Mouse (Mus musculus) CH12.LX (cell line): ENCODE measurements at regions not wholly inside any gene's neighbourhood (a gene's known extent, or its start where the extent isn't known, plus 50 kb on each side); places are given as distances from the start of the nearest gene placed in this dataset.

Experiments
- DNase-seq: peaks from one replicate; pipeline ENCODE4 v3.0.0-alpha.2; 2013; ENCODE audit errors: extremely low read depth
- H3K27ac ChIP-seq: 2 replicates; pipeline ENCODE4 v1.5.1; 2012; ENCODE audit warnings: low read depth, mild to moderate bottlenecking, control low read depth, moderate library complexity; ENCODE audit not compliant: insufficient read depth
- H3K27me3 ChIP-seq: replicated peaks from 2 replicates; pipeline ENCODE3; 2012; ENCODE audit warnings: inconsistent platforms
- H3K36me3 ChIP-seq, 2 experiments: replicated peaks in 1 of 2; 2 replicates each; pipeline versions ENCODE3 to v1.6.1; 2012; ENCODE audit warnings: inconsistent platforms in 1 of 2, low read length in 1 of 2, mild to moderate bottlenecking in 1 of 2, mixed read lengths in 1 of 2, moderate library complexity in 1 of 2; ENCODE audit not compliant: control insufficient read depth in 1 of 2, insufficient read depth in 1 of 2
- H3K4me1 ChIP-seq, 2 experiments: 2 replicates each; pipeline ENCODE4 v1.6.1; 2012; ENCODE audit warnings: inconsistent platforms in 1 of 2, moderate library complexity in 1 of 2; ENCODE audit not compliant: insufficient read depth in 2 of 2, control insufficient read depth in 1 of 2
- H3K4me2 ChIP-seq: 2 replicates; pipeline ENCODE4 v1.6.1; 2012; ENCODE audit warnings: low read depth, mild to moderate bottlenecking, control low read depth; ENCODE audit not compliant: poor library complexity, insufficient read depth, severe bottlenecking
- H3K4me3 ChIP-seq, 3 experiments: fragments of 150-350 bp in 1 of 3; sonication (generic) in 1 of 3; replicated peaks in 1 of 3; 2 replicates each; pipeline versions ENCODE3 to v1.5.1; 2011 to 2012; ENCODE audit warnings: low read depth in 2 of 3, low read length in 2 of 3, mild to moderate bottlenecking in 2 of 3, moderate library complexity in 2 of 3, control low read depth in 1 of 3, improper control_type of control experiment in 1 of 3, inconsistent platforms in 1 of 3, mixed read lengths in 1 of 3; ENCODE audit not compliant: poor library complexity in 1 of 3
- H3K79me2 ChIP-seq: replicated peaks from 2 replicates; pipeline ENCODE4 v1.6.1; 2012; ENCODE audit warnings: mild to moderate bottlenecking, moderate library complexity; ENCODE audit not compliant: control insufficient read depth, poor library complexity, insufficient read depth, severe bottlenecking; ENCODE audit errors: extremely low read depth
- H3K9ac ChIP-seq: 2 replicates; pipeline ENCODE4 v1.6.1; 2012; ENCODE audit warnings: low read depth, mild to moderate bottlenecking, control low read depth, moderate library complexity; ENCODE audit not compliant: insufficient read depth
- H3K9me3 ChIP-seq: replicated peaks from 2 replicates; pipeline ENCODE3; 2012; ENCODE audit warnings: low read length, inconsistent platforms, mixed read lengths
- BHLHE40 ChIP-seq: IDR thresholded peaks from 2 replicates; pipeline ENCODE4 v1.6.1; 2011; ENCODE audit warnings: mild to moderate bottlenecking, low read depth, low read length, improper control_type of control experiment
- CHD1 ChIP-seq: IDR thresholded peaks from 2 replicates; pipeline ENCODE4 v1.6.1; 2012; ENCODE audit warnings: low read depth, low read length, improper control_type of control experiment, inconsistent platforms
- CHD2 ChIP-seq: IDR thresholded peaks from 2 replicates; pipeline ENCODE4 v1.6.1; 2011; ENCODE audit warnings: low read length, improper control_type of control experiment
- CTCF ChIP-seq, 2 experiments: IDR thresholded peaks in 1 of 2; conservative IDR thresholded peaks in 1 of 2; 2 replicates each; pipeline ENCODE4 v1.5.1; 2011 to 2012; ENCODE audit warnings: low read depth in 2 of 2, low read length in 2 of 2, improper control_type of control experiment in 1 of 2, inconsistent platforms in 1 of 2, mild to moderate bottlenecking in 1 of 2, moderate library complexity in 1 of 2
- E2F4 ChIP-seq: IDR thresholded peaks from 2 replicates; pipeline ENCODE4 v1.6.1; 2011; ENCODE audit warnings: low read depth, low read length, improper control_type of control experiment; ENCODE audit not compliant: insufficient replicate concordance
- ELF1 ChIP-seq: IDR thresholded peaks from 2 replicates; pipeline ENCODE4 v1.6.1; 2014; ENCODE audit warnings: low read depth, mild to moderate bottlenecking, inconsistent platforms, low read length, improper control_type of control experiment
- EP300 ChIP-seq: IDR thresholded peaks from 2 replicates; pipeline ENCODE4 v1.6.1; 2011; ENCODE audit warnings: low read length, improper control_type of control experiment
- ETS1 ChIP-seq: conservative IDR thresholded peaks from 2 replicates; pipeline ENCODE4 v1.6.1; 2012; ENCODE audit warnings: low read depth, mild to moderate bottlenecking, inconsistent platforms, low read length, improper control_type of control experiment, moderate library complexity
- JUN ChIP-seq: IDR thresholded peaks from 2 replicates; pipeline ENCODE4 v1.6.1; 2011; ENCODE audit warnings: low read depth, mild to moderate bottlenecking, low read length, improper control_type of control experiment, moderate library complexity; ENCODE audit not compliant: insufficient read depth
- JUND ChIP-seq: conservative IDR thresholded peaks from 2 replicates; pipeline ENCODE4 v1.6.1; 2011; ENCODE audit warnings: low read depth, low read length, improper control_type of control experiment
- KAT2A ChIP-seq: IDR thresholded peaks from 2 replicates; pipeline ENCODE4 v1.6.1; 2012; ENCODE audit warnings: low read length, improper control_type of control experiment, inconsistent platforms; ENCODE audit not compliant: insufficient replicate concordance
- MAFK ChIP-seq: IDR thresholded peaks from 2 replicates; pipeline ENCODE4 v1.6.1; 2011; ENCODE audit warnings: low read length, improper control_type of control experiment; ENCODE audit not compliant: insufficient replicate concordance
- MAX ChIP-seq: IDR thresholded peaks from 2 replicates; pipeline ENCODE4 v1.6.1; 2011; ENCODE audit warnings: low read length, improper control_type of control experiment
- MAZ ChIP-seq: IDR thresholded peaks from 2 replicates; pipeline ENCODE4 v1.6.1; 2012; ENCODE audit warnings: low read depth, mild to moderate bottlenecking, inconsistent platforms, low read length, improper control_type of control experiment, moderate library complexity
- MEF2A ChIP-seq: IDR thresholded peaks from 2 replicates; pipeline ENCODE4 v1.6.1; 2014; ENCODE audit warnings: low read depth, mild to moderate bottlenecking, inconsistent platforms, low read length, improper control_type of control experiment, borderline replicate concordance
- NRF1 ChIP-seq: IDR thresholded peaks from 2 replicates; pipeline ENCODE4 v1.6.1; 2014; ENCODE audit warnings: low read depth, mild to moderate bottlenecking, inconsistent platforms, low read length, improper control_type of control experiment, moderate library complexity
- PAX5 ChIP-seq: IDR thresholded peaks from 2 replicates; pipeline ENCODE4 v1.6.1; 2012; ENCODE audit warnings: low read length, inconsistent platforms, mixed read lengths
- POLR2AphosphoS2 ChIP-seq: IDR thresholded peaks from 2 replicates; pipeline ENCODE4 v1.6.1; 2011; ENCODE audit warnings: low read depth, low read length, improper control_type of control experiment
- RAD21 ChIP-seq: IDR thresholded peaks from 2 replicates; pipeline ENCODE4 v1.6.1; 2011; ENCODE audit warnings: low read depth, mild to moderate bottlenecking, low read length, improper control_type of control experiment, moderate library complexity
- RCOR1 ChIP-seq: conservative IDR thresholded peaks from 2 replicates; pipeline ENCODE4 v1.6.1; 2012; ENCODE audit warnings: low read depth, mild to moderate bottlenecking, inconsistent platforms, low read length, improper control_type of control experiment
- SMC3 ChIP-seq: IDR thresholded peaks from 2 replicates; pipeline ENCODE4 v1.6.1; 2011; ENCODE audit warnings: low read depth, low read length, improper control_type of control experiment
- TBP ChIP-seq: conservative IDR thresholded peaks from 2 replicates; pipeline ENCODE4 v1.6.1; 2011; ENCODE audit warnings: low read depth, low read length, improper control_type of control experiment
- UBTF ChIP-seq: IDR thresholded peaks from 2 replicates; pipeline ENCODE4 v1.6.1; 2012; ENCODE audit warnings: low read depth, mild to moderate bottlenecking, inconsistent platforms, low read length, improper control_type of control experiment, moderate library complexity
- USF1 ChIP-seq: IDR thresholded peaks from 2 replicates; pipeline ENCODE4 v1.6.1; 2014; ENCODE audit warnings: low read depth, mild to moderate bottlenecking, inconsistent platforms, low read length, improper control_type of control experiment
- USF2 ChIP-seq: conservative IDR thresholded peaks from 2 replicates; pipeline ENCODE4 v1.6.1; 2011; ENCODE audit warnings: low read depth, low read length, improper control_type of control experiment
- ZC3H11A ChIP-seq: IDR thresholded peaks from 2 replicates; pipeline ENCODE4 v1.6.1; 2012; ENCODE audit warnings: low read depth, mild to moderate bottlenecking, inconsistent platforms, low read length, improper control_type of control experiment
- ZKSCAN1 ChIP-seq: IDR thresholded peaks from 2 replicates; pipeline ENCODE4 v1.6.1; 2012; ENCODE audit warnings: low read depth, inconsistent platforms, low read length, improper control_type of control experiment, borderline replicate concordance
- ZNF384 ChIP-seq: IDR thresholded peaks from 2 replicates; pipeline ENCODE4 v1.6.1; 2012; ENCODE audit warnings: low read depth, low read length, improper control_type of control experiment, inconsistent platforms
- dilution Hi-C: fragments of 300-500 bp; cut with MboI; formaldehyde crosslinking; loops from 2 replicates; pipeline ENCODE4 v1.14.3; 2020; ENCODE audit warnings: low sequenced_read_pairs; ENCODE audit not compliant: extremely low pct_unique_long_range_greater_than_20kb, extremely low pct_ligation_motif_present
- in situ Hi-C: fragments of 300-500 bp; cut with MboI; formaldehyde crosslinking; loops from 3 replicates; pipeline ENCODE4 v1.14.3; 2019; ENCODE audit warnings: low sequenced_read_pairs, low pct_ligation_motif_present, low pct_unique_long_range_greater_than_20kb, mixed read lengths

DNA sequence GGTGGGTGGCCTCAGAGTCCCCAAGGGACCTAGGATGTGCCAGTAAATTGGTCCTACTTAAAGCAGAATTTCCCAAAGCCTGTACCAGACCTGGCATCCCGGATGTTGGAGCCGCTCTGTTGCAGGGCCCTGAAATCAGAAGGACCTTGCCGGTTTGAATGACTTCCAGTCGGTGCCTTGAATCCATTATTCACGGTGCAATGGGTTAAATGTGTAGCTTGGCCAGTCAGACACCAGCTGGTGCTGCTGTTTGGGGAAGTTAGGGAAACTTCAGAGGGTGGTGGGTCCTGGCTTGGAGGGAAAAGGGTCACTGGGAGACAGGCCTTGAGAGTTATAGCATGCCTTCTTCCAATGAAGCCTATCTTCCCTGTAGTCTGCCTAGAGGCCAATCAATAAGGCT is 135.5 kb upstream of the Tbx3 start:
- Histone ChIP-seq H3K79me2 (no peaks in the 10 kb centered on the region), H3K9ac (no peak overlapping the region), H3K4me1 (no peaks in the 10 kb centered on the region), H3K4me2 (no peak overlapping the region), H3K36me3 (no peaks in the 10 kb centered on the region), H3K4me3 (no peak overlapping the region), H3K9me3 (peaks cover 76% of the 10 kb centered on the region), H3K27ac (no peak overlapping the region), H3K27me3 (no peaks in the 10 kb centered on the region)
- in situ Hi-C loops = no loop called here
- no peak for DNase-seq
- TF ChIP-seq PAX5 = no peak
- no peak for TF ChIP-seq CTCF (conservative IDR thresholded peaks at IDR 0.05 in 1 of 2, IDR thresholded peaks at IDR 0.05 in 1 of 2; ENCODE audit: low read depth in 2 of 2, low read length in 2 of 2)
- no peak for TF ChIP-seq MAFK
- TF ChIP-seq TBP = no peak
- TF ChIP-seq NRF1 = no peak
- no peak for TF ChIP-seq ELF1
- no peak for TF ChIP-seq SMC3
- no peak for TF ChIP-seq MAZ
- no peak for TF ChIP-seq E2F4
- TF ChIP-seq JUND = no peak
- no peak for TF ChIP-seq RAD21
- no peak for TF ChIP-seq ZNF384
- TF ChIP-seq KAT2A = no peak
- TF ChIP-seq ZKSCAN1 = no peak
- TF ChIP-seq USF2 = no peak
- TF ChIP-seq POLR2AphosphoS2 = no peak
- dilution Hi-C loops = no loop called here

DNA sequence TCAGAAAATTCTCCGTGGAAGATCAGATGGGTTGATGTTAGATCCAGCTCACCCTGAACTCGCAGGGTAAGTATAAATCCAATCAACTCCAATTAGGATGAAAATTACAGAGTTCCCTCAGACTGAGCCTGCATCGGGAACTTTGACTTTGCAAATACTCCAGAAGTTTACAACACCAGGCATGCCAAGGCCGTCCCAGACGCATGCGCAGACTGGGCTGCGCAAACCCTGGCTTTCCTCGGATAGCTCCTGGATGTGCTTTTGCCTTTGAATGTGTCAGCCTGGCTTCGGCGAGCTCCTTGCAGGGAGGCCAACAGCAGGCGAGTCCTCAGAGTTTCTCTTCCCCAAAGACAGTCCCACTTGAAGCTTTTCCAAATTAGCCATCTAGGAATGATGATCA is 127.6 kb upstream of the Tbx3 start:
- DNase-seq = no peak
- in situ Hi-C loops (no loop called here), dilution Hi-C loops (no loop called here)

More for the DNA sequence above, 127.6 kb upstream of the Tbx3 start:
- no peaks in the 10 kb centered on the region for H3K36me3 ChIP-seq
- TF ChIP-seq JUND (no peak), MAX (no peak), TBP (no peak), CHD2 (no peak), ZC3H11A (no peak), RCOR1 (no peak), EP300 (no peak), NRF1 (no peak), USF1 (no peak), MEF2A (no peak), UBTF (no peak), BHLHE40 (no peak), RAD21 (no peak), CHD1 (no peak), PAX5 (no peak), JUN (no peak), ETS1 (no peak), ZNF384 (no peak)
- TF ChIP-seq, all 38 proteins: peak for 0
- Histone ChIP-seq H3K79me2 (no peaks in the 10 kb centered on the region), H3K4me1 (no peaks in the 10 kb centered on the region), H3K27me3 (no peaks in the 10 kb centered on the region), H3K9ac (no peak overlapping the region), H3K9me3 (peaks cover 81% of the 10 kb centered on the region), H3K4me2 (no peak overlapping the region), H3K27ac (no peak overlapping the region), H3K4me3 (no peak overlapping the region)
